Mouse (Mus musculus) embryonic fibroblast, embryonic 13.5 days (primary cell): ENCODE measurements around the gene Psmb7.

Source experiments
- CTCF ChIP-seq: IDR thresholded peaks from 2 replicates; pipeline ENCODE4 v1.5.1; 2011; ENCODE audit warnings: mild to moderate bottlenecking, control low read depth, low read length, moderate library complexity, borderline replicate concordance; ENCODE audit not compliant: insufficient read depth
- POLR2A ChIP-seq: IDR thresholded peaks from 2 replicates; pipeline ENCODE4 v1.6.1; 2011; ENCODE audit warnings: low read depth, mild to moderate bottlenecking, control low read depth, low read length, moderate library complexity

- TF ChIP-seq CTCF, result no peak
- TF ChIP-seq POLR2A, result no peak
Observed at GRCm38 (mm10) chr2:38678947-38679346, 35.1 kb upstream of the Psmb7 start.
